Mouse (Mus musculus): ENCODE results near the gene Ogdhl.

GRCm38 (mm10) chr14:32336021-32336420 is 14.2 kb downstream of the Ogdhl start:
- no peak for TF ChIP-seq CTCF (IDR thresholded peaks at IDR 0.05; ENCODE audit: extremely low read depth, insufficient read length, insufficient replicate concordance, low read depth, low read length)
- TF ChIP-seq POLR2A (IDR thresholded peaks at IDR 0.05; ENCODE audit: low read depth, low read length) = no peak

All from small intestine, adult 2 months (tissue).